Mouse (Mus musculus): Measurements from ENCODE around the gene Tfip11.

DNA sequence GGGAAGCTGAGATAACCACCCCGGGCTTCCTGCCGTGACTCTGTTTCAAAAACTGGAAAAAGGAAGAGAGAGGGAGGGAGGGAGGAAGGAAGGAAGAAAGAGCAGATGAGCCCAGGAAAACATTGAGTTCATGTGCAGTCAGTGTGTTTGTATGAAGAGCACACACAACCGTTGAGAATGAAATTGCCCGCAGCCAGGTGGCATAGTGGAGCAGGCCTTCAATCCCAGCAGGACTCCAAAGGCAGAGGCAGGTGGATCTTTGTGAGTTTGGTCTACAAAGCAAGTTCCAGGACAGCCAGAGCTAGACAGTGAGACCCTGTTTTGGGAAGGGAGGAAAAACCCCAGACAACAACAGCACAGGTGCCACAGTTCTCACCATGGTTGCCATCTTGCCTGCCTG lies 41.2 kb downstream of the Tfip11 start:
- TF ChIP-seq CTCF (IDR thresholded peaks at IDR 0.05; ENCODE audit: low read depth, low read length) (no peak), POLR2A (IDR thresholded peaks at IDR 0.05; ENCODE audit: extremely low read depth, insufficient read depth, low read length) (no peak)
